Mouse (Mus musculus): ENCODE results near the gene Wdfy4.

- TF ChIP-seq CTCF (IDR thresholded peaks at IDR 0.05; ENCODE audit: borderline replicate concordance, extremely low read depth, insufficient read depth, insufficient read length) (no peak), POLR2A (IDR thresholded peaks at IDR 0.05; ENCODE audit: borderline replicate concordance, extremely low read depth, insufficient read depth, insufficient read length, poor library complexity, severe bottlenecking) (no peak)
Observed at GRCm38 (mm10) chr14:33007638-33008037, 177.7 kb downstream of the Wdfy4 start.

Measured in brain, embryonic 14.5 days (tissue).